Mouse (Mus musculus): ENCODE measurements at regions not wholly inside any gene's neighbourhood (a gene's known extent, or its start where the extent isn't known, plus 50 kb on each side); places are given as distances from the start of the nearest gene placed in this dataset.

GRCm38 (mm10) chr3:140619885-140620284, 592.3 kb downstream of the Pdha2 start:
- TF ChIP-seq CTCF (IDR thresholded peaks at IDR 0.05; ENCODE audit: low read depth, low read length): no peak
- TF ChIP-seq POLR2AphosphoS5 (IDR thresholded peaks at IDR 0.05; ENCODE audit: insufficient replicate concordance, low read depth, low read length): no peak

Measured in G1E (cell line).